Mouse (Mus musculus) liver, embryonic 15.5 days (tissue): ENCODE measurements around the gene Khdrbs1. TPM values are rescaled to one million over a fixed set of nuclear protein-coding genes. Genes with fewer than 3 reads are reported as not detected.
"Not testable (repeated sequence)": the region's sequence is repeated elsewhere in the genome, so short reads cannot be mapped to it uniquely, and the experiment has no call there.

Experiments used
- ATAC-seq: fragments of 200-750 bp; cut with Nextera tagmentation; 2 replicates; pipeline ENCODE4 v1.8.0; 2017; ENCODE audit warnings: moderate number of reproducible peaks, mild to moderate bottlenecking, moderate library complexity; ENCODE audit not compliant: insufficient read depth
- H3K27ac ChIP-seq: fragments of 300-500 bp; sonication (generic); replicated peaks from 2 replicates; pipeline ENCODE4 v1.5.1; 2015; ENCODE audit warnings: mild to moderate bottlenecking, inconsistent platforms
- H3K27me3 ChIP-seq: fragments of 300-500 bp; sonication (generic); 2 replicates; pipeline ENCODE4 v1.6.1; 2015; ENCODE audit warnings: mild to moderate bottlenecking, inconsistent platforms
- H3K36me3 ChIP-seq: fragments of 300-500 bp; sonication (generic); replicated peaks from 2 replicates; pipeline ENCODE4 v1.6.1; 2015; ENCODE audit warnings: moderate library complexity, mild to moderate bottlenecking, inconsistent platforms
- H3K4me1 ChIP-seq: fragments of 300-500 bp; sonication (generic); replicated peaks from 2 replicates; pipeline ENCODE4 v1.6.1; 2015; ENCODE audit warnings: inconsistent platforms
- H3K4me2 ChIP-seq: fragments of 300-500 bp; sonication (generic); 2 replicates; pipeline ENCODE4 v1.6.1; 2015; ENCODE audit warnings: moderate library complexity, mild to moderate bottlenecking, inconsistent platforms
- H3K4me3 ChIP-seq: fragments of 300-500 bp; sonication (generic); replicated peaks from 2 replicates; pipeline ENCODE4 v1.5.1; 2015; ENCODE audit warnings: mild to moderate bottlenecking, inconsistent platforms
- H3K9ac ChIP-seq: fragments of 300-500 bp; sonication (generic); 2 replicates; pipeline ENCODE4 v1.6.1; 2015; ENCODE audit warnings: moderate library complexity, mild to moderate bottlenecking, inconsistent platforms
- H3K9me3 ChIP-seq: fragments of 300-500 bp; sonication (generic); replicated peaks from 2 replicates; pipeline ENCODE4 v1.6.1; 2016; ENCODE audit warnings: inconsistent platforms
- WGBS: fragments of 180-500 bp; shearing (Covaris S2); methylation state at CpG from one replicate; pipeline ENCODE4 v1.1.7; 2015; ENCODE audit warnings: mixed read lengths; ENCODE audit not compliant: insufficient replicate concordance; 5-methylcytosine and 5-hydroxymethylcytosine counted together
- polyA plus RNA-seq: library from polyadenylated mRNA; unstranded; fragments of >200 nt; fragmentation: Nextera tagmentation; extraction: Ambion mirVana; gene quantifications from 2 replicates; pipeline ENCODE4 v1.2.1, GENCODE M21; 2015

Gene Khdrbs1
- polyA plus RNA-seq, 1 experiment from 2014 or later = 26.1 TPM

GRCm38 (mm10) chr4:129771314-129771671 is 29.2 kb upstream of the Khdrbs1 start:
- ATAC-seq = no peak
- H3K4me1 ChIP-seq = 0 out of 2 replicates have a peak, but pooled peaks cover 10% of the 10 kb centered on the region
- 25% methylated on average over 7 of the region's 7 CpGs for WGBS

DNA sequence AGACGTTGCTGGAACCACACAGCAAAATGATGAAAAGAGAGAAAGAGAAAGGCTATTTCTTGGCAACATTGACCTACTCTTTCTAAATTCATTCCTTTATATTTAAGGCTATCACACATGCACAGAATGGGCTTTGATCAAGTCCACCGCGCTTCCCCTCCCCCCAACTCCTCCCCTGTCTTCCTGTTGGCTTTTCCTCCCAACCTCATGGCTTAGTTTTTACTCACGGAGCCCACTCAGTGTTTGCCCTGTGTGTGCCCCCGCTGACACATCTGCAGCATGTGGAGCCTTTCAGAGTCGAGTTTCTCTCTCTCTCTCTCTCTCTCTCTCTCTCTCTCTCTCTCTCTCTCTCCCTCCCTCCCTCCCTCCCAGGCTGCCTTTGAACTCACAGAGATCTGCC is 28.5 kb upstream of the Khdrbs1 start:
- 26% methylated on average over 6 of the region's 6 CpGs for WGBS

More at GRCm38 (mm10) chr4:129771314-129771671, 29.2 kb upstream of the Khdrbs1 start:
- H3K9ac ChIP-seq = no peak overlapping the region
- peak overlapping the region; percentile 16; the same call in 1 of the 2 replicates for H3K4me2 ChIP-seq
- no peak overlapping the region for H3K27ac ChIP-seq
- no peaks in the 10 kb centered on the region for H3K9me3 ChIP-seq
- H3K4me3 ChIP-seq = no peak overlapping the region
- no peaks in the 10 kb centered on the region for H3K36me3 ChIP-seq
- peaks cover 21% of the 10 kb centered on the region for H3K27me3 ChIP-seq

DNA sequence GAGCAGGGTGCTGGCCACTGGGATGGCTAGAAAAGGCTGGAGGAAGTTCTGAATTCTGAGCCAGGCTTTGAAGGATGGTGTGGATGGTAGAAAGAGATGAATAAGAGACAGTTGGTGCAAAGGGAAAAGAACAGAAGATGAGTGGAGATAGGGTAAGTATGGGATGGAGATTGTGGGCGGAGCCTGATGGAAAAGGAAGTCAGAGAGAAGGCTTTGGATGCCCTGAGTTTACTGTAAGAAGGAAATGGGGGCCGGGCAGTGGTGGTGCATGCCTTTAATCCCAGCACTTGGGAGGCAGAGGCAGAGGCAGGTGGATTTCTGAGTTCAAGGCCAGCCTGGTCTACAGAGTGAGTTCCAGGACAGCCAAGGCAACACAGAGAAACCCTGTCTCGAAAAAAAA is 26.6 kb upstream of the Khdrbs1 start:
- H3K9ac ChIP-seq, H3K4me2 ChIP-seq, H3K4me3 ChIP-seq, H3K9me3 ChIP-seq, H3K27ac ChIP-seq, ATAC-seq, H3K36me3 ChIP-seq: not testable (repeated sequence)
- Histone ChIP-seq H3K4me1 (0 out of 2 replicates have a peak, but pooled peaks cover 10% of the 10 kb centered on the region), H3K27me3 (peaks cover 21% of the 10 kb centered on the region)
- WGBS = 31% methylated on average over 3 of the region's 3 CpGs

More for the DNA sequence above, 28.5 kb upstream of the Khdrbs1 start:
- Histone ChIP-seq H3K9me3 (no peaks in the 10 kb centered on the region), H3K36me3 (no peaks in the 10 kb centered on the region), H3K4me1 (0 out of 2 replicates have a peak, but pooled peaks cover 10% of the 10 kb centered on the region), H3K4me2 (no peak overlapping the region), H3K4me3 (no peak overlapping the region), H3K27ac (no peak overlapping the region), H3K27me3 (peaks cover 21% of the 10 kb centered on the region), H3K9ac (no peak overlapping the region)
- no peak for ATAC-seq

DNA sequence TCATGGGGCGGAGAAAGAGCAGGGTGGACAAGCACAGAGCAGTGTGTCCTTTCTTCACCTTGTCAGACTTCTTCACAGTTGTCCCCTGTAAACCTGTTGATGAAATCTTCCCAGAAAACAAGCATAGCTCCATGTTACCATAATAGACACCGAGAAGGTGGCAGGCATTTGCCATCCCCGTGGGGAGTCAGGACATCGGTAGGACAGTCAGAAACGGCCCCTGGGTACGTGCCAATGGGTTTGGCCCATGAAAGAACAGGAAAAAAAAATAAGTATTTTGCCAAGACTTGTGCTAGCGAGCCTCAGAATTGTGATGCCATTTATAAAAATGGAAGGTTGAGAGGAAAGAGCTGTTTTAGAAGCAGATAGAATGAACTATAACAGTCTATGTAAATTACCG is 25.7 kb upstream of the Khdrbs1 start:
- no peak for ATAC-seq
- Histone ChIP-seq H3K27me3 (peaks cover 20% of the 10 kb centered on the region), H3K36me3 (no peaks in the 10 kb centered on the region), H3K4me1 (0 out of 2 replicates have a peak, but pooled peaks cover 10% of the 10 kb centered on the region), H3K9ac (no peak overlapping the region), H3K4me3 (no peak overlapping the region), H3K4me2 (no peak overlapping the region), H3K27ac (no peak overlapping the region), H3K9me3 (no peaks in the 10 kb centered on the region)
- WGBS = 66% methylated on average over 8 of the region's 8 CpGs

- Histone ChIP-seq H3K27me3 (no peaks in the 10 kb centered on the region), H3K9ac (no peak overlapping the region), H3K4me3 (no peak overlapping the region), H3K4me1 (no peaks in the 10 kb centered on the region), H3K36me3 (no peaks in the 10 kb centered on the region), H3K27ac (no peak overlapping the region), H3K9me3 (no peaks in the 10 kb centered on the region), H3K4me2 (no peak overlapping the region)
- ATAC-seq = no peak
- 48% methylated on average over 3 of the region's 3 CpGs for WGBS
Measured at GRCm38 (mm10) chr4:129765351-129765750, 23.2 kb upstream of the Khdrbs1 start.

- WGBS = 50% methylated on average over 1 of the region's 1 CpGs
- not testable (repeated sequence) for H3K9ac ChIP-seq, H3K27ac ChIP-seq, H3K4me2 ChIP-seq, H3K27me3 ChIP-seq, H3K4me1 ChIP-seq, H3K36me3 ChIP-seq, H3K4me3 ChIP-seq, H3K9me3 ChIP-seq, ATAC-seq
Measured at GRCm38 (mm10) chr4:129762496-129762895, 20.4 kb upstream of the Khdrbs1 start.

DNA sequence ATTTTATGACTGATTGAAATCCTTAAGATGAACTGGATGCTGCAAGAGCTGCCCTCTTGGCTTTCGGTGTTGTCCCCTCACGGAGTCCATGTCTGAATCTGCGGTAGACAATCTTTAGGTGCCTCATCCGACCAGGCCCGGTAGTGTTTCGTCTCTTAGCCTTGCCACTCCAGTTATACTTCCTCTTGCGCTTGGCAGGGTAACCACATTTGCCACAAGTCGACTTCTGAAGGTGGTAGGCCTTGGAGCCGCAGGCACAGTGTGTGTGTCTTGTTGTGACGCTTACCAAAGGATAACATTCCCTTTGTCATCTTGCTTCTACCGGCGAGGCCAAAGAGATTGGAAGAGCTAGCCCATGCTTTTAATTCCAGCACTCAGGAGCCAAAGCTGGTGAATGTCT is 19.5 kb upstream of the Khdrbs1 start:
- H3K27ac ChIP-seq = no peak overlapping the region
- no peaks in the 10 kb centered on the region for H3K9me3 ChIP-seq
- no peak overlapping the region for H3K4me3 ChIP-seq
- WGBS = 20% methylated on average over 12 of the region's 12 CpGs
- no peaks in the 10 kb centered on the region for H3K4me1 ChIP-seq
- H3K4me2 ChIP-seq = no peak overlapping the region
- ATAC-seq = no peak
- H3K36me3 ChIP-seq = no peaks in the 10 kb centered on the region
- H3K9ac ChIP-seq = no peak overlapping the region
- H3K27me3 ChIP-seq = no peaks in the 10 kb centered on the region

DNA sequence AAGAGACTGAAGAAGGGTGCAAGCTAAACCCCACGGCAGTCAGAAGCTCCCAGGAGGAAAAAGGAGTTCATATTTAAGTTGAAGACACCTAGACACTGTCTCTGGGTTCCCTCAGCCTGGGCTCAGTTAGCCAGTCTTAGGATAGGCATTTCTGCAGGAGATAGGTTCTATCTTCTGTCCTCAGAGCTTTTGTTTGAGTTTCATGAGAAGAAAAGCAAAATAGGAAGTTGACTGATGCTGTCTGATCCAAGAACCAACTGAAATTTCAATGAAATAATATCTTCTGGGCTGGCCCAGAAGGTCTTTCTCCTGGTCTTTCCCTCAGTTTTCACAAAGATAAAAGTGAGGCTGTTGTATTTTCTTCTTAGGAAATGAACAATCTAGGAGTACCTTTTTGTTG is 13.4 kb upstream of the Khdrbs1 start:
- ATAC-seq = no peak
- Histone ChIP-seq H3K9ac (no peak overlapping the region), H3K36me3 (no peaks in the 10 kb centered on the region), H3K4me2 (no peak overlapping the region), H3K9me3 (no peaks in the 10 kb centered on the region), H3K4me1 (peaks cover 6% of the 10 kb centered on the region; the same call in 1 of the 2 replicates), H3K4me3 (no peak overlapping the region), H3K27ac (no peak overlapping the region), H3K27me3 (peaks cover 3% of the 10 kb centered on the region; the same call in 1 of the 2 replicates)
- 35% methylated on average over 1 of the region's 1 CpGs for WGBS

DNA sequence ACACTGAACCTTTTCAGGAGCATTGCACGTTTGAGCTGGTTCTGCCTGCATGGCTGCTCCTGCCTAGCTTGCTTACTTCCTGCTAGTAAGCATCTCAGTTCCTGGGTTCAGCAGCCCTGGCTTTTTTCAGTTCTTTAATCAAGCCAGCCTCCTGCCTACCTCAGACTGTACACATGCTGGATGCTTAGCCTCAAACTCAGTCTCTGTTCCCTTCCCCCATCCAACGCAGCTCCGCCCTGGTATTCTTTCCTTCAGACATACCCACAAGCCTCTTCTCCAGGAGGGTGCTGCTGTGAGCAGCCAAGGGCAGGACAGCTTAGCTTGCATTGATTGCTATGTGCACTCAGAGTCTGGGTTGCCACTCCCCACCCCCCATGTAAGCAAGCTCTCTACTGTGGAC is 12.6 kb upstream of the Khdrbs1 start:
- H3K36me3 ChIP-seq = no peaks in the 10 kb centered on the region
- H3K27ac ChIP-seq = no peak overlapping the region
- 39% methylated on average over 3 of the region's 3 CpGs for WGBS

DNA sequence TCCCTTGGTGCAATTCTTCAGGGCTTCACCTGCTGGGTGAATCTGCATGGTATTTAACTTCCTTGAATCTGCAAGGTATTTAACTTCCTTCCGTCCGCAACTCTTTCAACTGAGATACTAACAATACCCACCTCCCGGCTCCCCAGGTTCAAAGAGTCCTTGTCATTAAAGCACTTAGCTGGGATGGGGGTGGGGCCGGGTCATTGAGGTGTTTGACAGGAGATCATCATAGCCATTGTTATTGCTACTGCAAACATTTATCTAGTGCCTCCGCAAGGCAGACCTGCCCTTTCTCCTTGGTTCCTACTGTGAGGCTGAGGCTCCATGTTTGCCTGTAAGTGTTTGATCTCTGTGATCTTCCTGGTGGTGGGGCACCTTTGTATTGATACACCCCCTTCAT is 8.3 kb upstream of the Khdrbs1 start:
- 45% methylated on average over 5 of the region's 5 CpGs for WGBS
- peaks cover 7% of the 10 kb centered on the region; the same call in 1 of the 2 replicates for H3K4me1 ChIP-seq
- no peaks in the 10 kb centered on the region for H3K36me3 ChIP-seq
- no peak overlapping the region for H3K4me2 ChIP-seq
- no peak overlapping the region for H3K9ac ChIP-seq
- H3K9me3 ChIP-seq = no peaks in the 10 kb centered on the region
- no peak overlapping the region for H3K4me3 ChIP-seq
- H3K27me3 ChIP-seq = peaks cover 3% of the 10 kb centered on the region; the same call in 1 of the 2 replicates
- no peak for ATAC-seq
- no peak overlapping the region for H3K27ac ChIP-seq

More for the DNA sequence above, 12.6 kb upstream of the Khdrbs1 start:
- Histone ChIP-seq H3K4me2 (no peak overlapping the region), H3K9me3 (no peaks in the 10 kb centered on the region), H3K4me1 (peaks cover 7% of the 10 kb centered on the region; the same call in 1 of the 2 replicates), H3K4me3 (no peak overlapping the region), H3K9ac (no peak overlapping the region), H3K27me3 (peaks cover 3% of the 10 kb centered on the region; the same call in 1 of the 2 replicates)
- ATAC-seq = no peak

DNA sequence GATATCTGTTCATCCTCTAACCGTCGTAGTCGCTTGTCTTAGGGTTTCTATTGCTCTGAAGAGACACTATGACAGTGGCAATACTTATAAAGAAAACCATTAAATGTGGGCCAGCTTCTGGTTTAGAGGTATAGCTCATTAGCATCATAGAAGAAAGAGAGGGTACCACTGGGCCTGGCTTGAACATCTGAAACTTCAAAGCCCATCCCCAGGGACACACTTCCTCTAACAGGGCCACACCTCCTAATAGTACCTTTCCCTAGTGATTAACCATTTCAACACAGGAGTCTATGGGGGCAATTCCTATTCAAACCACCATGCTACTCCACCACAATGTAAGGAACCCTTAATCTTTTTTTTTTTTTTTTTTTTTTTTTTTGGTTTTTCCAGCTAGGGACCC is 4.5 kb upstream of the Khdrbs1 start:
- Histone ChIP-seq H3K9ac (no peak overlapping the region), H3K27me3 (no peaks in the 10 kb centered on the region), H3K9me3 (no peaks in the 10 kb centered on the region), H3K4me2 (no peak overlapping the region), H3K27ac (no peak overlapping the region), H3K4me1 (peaks cover 21% of the 10 kb centered on the region), H3K36me3 (no peaks in the 10 kb centered on the region), H3K4me3 (no peak overlapping the region)
- ATAC-seq = no peak
- WGBS = 76% methylated on average over 3 of the region's 3 CpGs

GRCm38 (mm10) chr4:129746106-129746505 is 4.0 kb upstream of the Khdrbs1 start:
- Histone ChIP-seq H3K36me3 (no peaks in the 10 kb centered on the region), H3K4me1 (peaks cover 22% of the 10 kb centered on the region), H3K4me3 (no peak overlapping the region), H3K27ac (no peak overlapping the region), H3K4me2 (no peak overlapping the region), H3K27me3 (no peaks in the 10 kb centered on the region), H3K9ac (no peak overlapping the region), H3K9me3 (no peaks in the 10 kb centered on the region)
- ATAC-seq = no peak
- WGBS = 47% methylated on average over 1 of the region's 1 CpGs
